In the genomic region with DNA sequence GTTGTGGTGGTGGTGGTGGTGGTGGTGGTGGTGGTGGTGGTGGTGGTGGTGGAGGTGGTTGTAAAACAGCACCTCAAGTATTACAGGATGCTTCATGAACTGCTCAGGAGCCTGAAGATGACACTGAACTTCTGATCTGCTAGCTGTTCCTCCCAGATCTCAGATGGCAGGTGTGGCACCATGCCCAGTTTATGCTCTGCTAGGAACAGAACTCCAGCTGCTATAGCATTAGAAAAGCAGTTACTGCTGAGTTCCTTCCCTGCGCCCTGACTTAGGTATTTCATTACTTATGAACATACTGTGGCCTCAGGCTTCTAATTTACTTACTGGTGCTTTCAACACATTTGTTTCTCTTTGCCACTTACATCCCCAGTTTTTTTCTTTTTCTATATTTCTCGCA, we compare ENCODE assay signal across 16 mouse cellular contexts. TPM values are rescaled to one million over a fixed set of nuclear protein-coding genes. Genes with fewer than 3 reads are reported as not detected.
"Had no signal": no experiment of that assay in that cellular context is flagged by ENCODE, and none has a peak within 500 bp of the region (broad histone marks: within the 10 kb centered on the region; RNA-seq: fewer than 3 reads in every experiment).

No protein-coding gene starts in this region.

- H3K9me3 ChIP-seq: limb, embryonic 10.5 days; liver, embryonic 15.5 days; neural tube, embryonic 12.5 days; stomach, embryonic 15.5 days had no signal

- DNase-seq: kidney, adult 18-20 months; kidney, postnatal 10 days; kidney, postnatal 4 days; lung, adult 2 months; lung, postnatal 36 days; midbrain, embryonic 14.5 days; thymus, adult 2 months; thymus, postnatal 36 days had no signal

- H3K9ac ChIP-seq: liver, embryonic 15.5 days; neural tube, embryonic 12.5 days; stomach, embryonic 15.5 days had no signal

- H3K4me2 ChIP-seq: liver, embryonic 11.5 days; liver, embryonic 15.5 days; neural tube, embryonic 12.5 days; stomach, embryonic 15.5 days had no signal

- H3K36me3 ChIP-seq: limb, embryonic 10.5 days; liver, embryonic 15.5 days; neural tube, embryonic 12.5 days; stomach, embryonic 15.5 days had no signal

- H3K4me1 ChIP-seq: limb, embryonic 10.5 days; liver, embryonic 15.5 days; neural tube, embryonic 12.5 days; stomach, embryonic 15.5 days had no signal

- H3K27me3 ChIP-seq: liver, embryonic 15.5 days; neural tube, embryonic 12.5 days; stomach, embryonic 15.5 days had no signal

- ATAC-seq: lung, postnatal 0 days had no signal

- H3K4me3 ChIP-seq: layer of hippocampus, adult 2 months; limb, embryonic 10.5 days; liver, embryonic 15.5 days; neural tube, embryonic 12.5 days; stomach, embryonic 15.5 days had no signal

- H3K27ac ChIP-seq: layer of hippocampus, adult 2 months; limb, embryonic 10.5 days; liver, embryonic 15.5 days; neural tube, embryonic 12.5 days; stomach, embryonic 15.5 days had no signal

RNA-seq across cellular contexts. Expression of a gene that starts 7.9 kb away (rescaled TPM):
- polyA plus RNA-seq: limb, embryonic 10.5 days; testis, adult 2 months had no signal
